Mouse (Mus musculus) midbrain, embryonic 10.5 days (tissue): ENCODE data around the gene Gm5751. TPM values are rescaled to one million over a fixed set of nuclear protein-coding genes. Genes with fewer than 3 reads are reported as not detected.
A peak's percentile ranks its signal among the peaks of the same experiment; 100 is the strongest.
"Not testable (repeated sequence)": the region's sequence is repeated elsewhere in the genome, so short reads cannot be mapped to it uniquely, and the experiment has no call there.

Source experiments
- DNase-seq: peaks from one replicate; pipeline ENCODE4 v3.0.0-alpha.2; 2017; ENCODE audit warnings: low spot score
- H3K27ac ChIP-seq: fragments of 300-500 bp; sonication (generic); replicated peaks from 2 replicates; pipeline ENCODE4 v1.5.1; 2016; ENCODE audit warnings: mild to moderate bottlenecking
- H3K27me3 ChIP-seq: fragments of 300-500 bp; sonication (generic); 2 replicates; pipeline ENCODE4 v1.6.1; 2016; ENCODE audit warnings: low read depth, mild to moderate bottlenecking; ENCODE audit not compliant: poor library complexity, severe bottlenecking
- H3K36me3 ChIP-seq: fragments of 300-500 bp; sonication (generic); 2 replicates; pipeline ENCODE4 v1.6.1; 2016; ENCODE audit warnings: mild to moderate bottlenecking, moderate library complexity
- H3K4me1 ChIP-seq: fragments of 300-500 bp; sonication (generic); 2 replicates; pipeline ENCODE4 v1.6.1; 2016
- H3K4me3 ChIP-seq: fragments of 300-500 bp; sonication (generic); 2 replicates; pipeline ENCODE4 v1.5.1; 2016; ENCODE audit warnings: mild to moderate bottlenecking, moderate library complexity
- H3K9me3 ChIP-seq: fragments of 300-500 bp; sonication (generic); replicated peaks from 2 replicates; pipeline ENCODE4 v1.6.1; 2016; ENCODE audit warnings: mild to moderate bottlenecking
- WGBS: fragments of 180-500 bp; shearing (Covaris S2); methylation state at CpG from one replicate; pipeline ENCODE4 v1.1.7; 2016; 5-methylcytosine and 5-hydroxymethylcytosine counted together
- polyA plus RNA-seq: library from polyadenylated mRNA; unstranded; fragments of >200 nt; fragmentation: Nextera tagmentation; extraction: Ambion mirVana; gene quantifications from 2 replicates; pipeline ENCODE4 v1.2.1, GENCODE M21; 2016

Gm5751 gene
- polyA plus RNA-seq, result not detected in 2 replicates

- not testable (repeated sequence) for DNase-seq
Observed at GRCm38 (mm10) chrX:8873953-8874352, at the start of gene Gm5751. TSS of gene Gm5751 (plus strand) at chrX:8874253.

GRCm38 (mm10) chrX:8832043-8832442 is 42.0 kb upstream of the Gm5751 start:
- Histone ChIP-seq H3K9me3 (no peaks in the 10 kb centered on the region; the same call in 1 of the 2 replicates), H3K36me3 (no peaks in the 10 kb centered on the region), H3K4me1 (no peaks in the 10 kb centered on the region), H3K4me3 (no peak overlapping the region), H3K27ac (no peak overlapping the region), H3K27me3 (no peaks in the 10 kb centered on the region)
- DNase-seq, result peak; percentile 27

More at GRCm38 (mm10) chrX:8873953-8874352, at the start of gene Gm5751:
- not testable (repeated sequence) for H3K27ac ChIP-seq, H3K27me3 ChIP-seq, H3K4me3 ChIP-seq, H3K36me3 ChIP-seq, H3K4me1 ChIP-seq
- WGBS, result 84% methylated on average over 3 of the region's 4 CpGs
- peaks cover 15% of the 10 kb centered on the region for H3K9me3 ChIP-seq

GRCm38 (mm10) chrX:8843694-8844093 is 30.4 kb upstream of the Gm5751 start, which contains the start of gene Gm6592:
TSS of gene Gm6592 (plus strand) at chrX:8843994.
- Histone ChIP-seq H3K36me3 (no peaks in the 10 kb centered on the region), H3K27me3 (no peaks in the 10 kb centered on the region), H3K4me3 (no peak within 1 kb of the TSS), H3K9me3 (peaks cover 8% of the 10 kb centered on the region; the same call in 1 of the 2 replicates), H3K27ac (no peak within 1 kb of the TSS), H3K4me1 (no peaks in the 10 kb centered on the region)
- no peak for DNase-seq
- 75% methylated on average over 1 of the region's 1 CpGs for WGBS

- Histone ChIP-seq H3K36me3 (no peaks in the 10 kb centered on the region), H3K27me3 (no peaks in the 10 kb centered on the region), H3K27ac (no peak overlapping the region), H3K4me3 (no peak overlapping the region), H3K9me3 (peaks cover 7% of the 10 kb centered on the region; the same call in 1 of the 2 replicates), H3K4me1 (no peaks in the 10 kb centered on the region)
- WGBS, result 91% methylated on average over 10 of the region's 10 CpGs
- DNase-seq, result no peak
Observed at GRCm38 (mm10) chrX:8852486-8852885, 21.6 kb upstream of the Gm5751 start.

GRCm38 (mm10) chrX:8864331-8864730 is 9.7 kb upstream of the Gm5751 start:
- H3K4me3 ChIP-seq, H3K27me3 ChIP-seq, H3K27ac ChIP-seq, H3K36me3 ChIP-seq, H3K9me3 ChIP-seq, H3K4me1 ChIP-seq: not testable (repeated sequence)
- peak; percentile 64 for DNase-seq
- WGBS, result 3% methylated on average over 3 of the region's 3 CpGs

GRCm38 (mm10) chrX:8884336-8884735 is 10.3 kb downstream of the Gm5751 start:
- no peaks in the 10 kb centered on the region for H3K27me3 ChIP-seq
- no peak overlapping the region for H3K27ac ChIP-seq
- H3K9me3 ChIP-seq, result no peaks in the 10 kb centered on the region
- 0 out of 2 replicates have a peak, but pooled peaks cover 6% of the 10 kb centered on the region for H3K36me3 ChIP-seq
- no peaks in the 10 kb centered on the region for H3K4me1 ChIP-seq
- no peak overlapping the region for H3K4me3 ChIP-seq
- 81% methylated on average over 4 of the region's 4 CpGs for WGBS
- no peak for DNase-seq

- Histone ChIP-seq H3K4me1 (no peaks in the 10 kb centered on the region), H3K27ac (peak overlapping the region; percentile 87), H3K27me3 (no peaks in the 10 kb centered on the region), H3K9me3 (peaks cover 18% of the 10 kb centered on the region; the same call in 1 of the 2 replicates), H3K4me3 (peak overlapping the region; percentile 62), H3K36me3 (0 out of 2 replicates have a peak, but pooled peaks cover 6% of the 10 kb centered on the region)
- WGBS, result 63% methylated on average over 2 of the region's 9 CpGs
- no peak for DNase-seq
Observed at GRCm38 (mm10) chrX:8891975-8892342, 17.9 kb downstream of the Gm5751 start.

- Histone ChIP-seq H3K4me3 (peak within 1 kb of the TSS; percentile 62), H3K27ac (peak within 1 kb of the TSS; percentile 87), H3K9me3 (peaks cover 18% of the 10 kb centered on the region; the same call in 1 of the 2 replicates), H3K4me1 (no peaks in the 10 kb centered on the region), H3K27me3 (no peaks in the 10 kb centered on the region), H3K36me3 (0 out of 2 replicates have a peak, but pooled peaks cover 6% of the 10 kb centered on the region)
- peak; percentile 61 for DNase-seq
- 26% methylated on average over 83 of the region's 95 CpGs for WGBS
Observed at GRCm38 (mm10) chrX:8892343-8893155, 18.5 kb downstream of the Gm5751 start, which contains the start of gene B630019K06Rik. TSS of gene B630019K06Rik (plus strand) at chrX:8892382.

- Histone ChIP-seq H3K36me3 (no peaks in the 10 kb centered on the region), H3K4me1 (no peaks in the 10 kb centered on the region), H3K27ac (peak overlapping the region; percentile 87), H3K9me3 (peaks cover 18% of the 10 kb centered on the region; the same call in 1 of the 2 replicates), H3K27me3 (no peaks in the 10 kb centered on the region), H3K4me3 (peak overlapping the region; percentile 62)
- 13% methylated on average over 40 of the region's 42 CpGs for WGBS
- peak; percentile 50 for DNase-seq
Observed at GRCm38 (mm10) chrX:8893182-8893651, 19.2 kb downstream of the Gm5751 start.

- Histone ChIP-seq H3K4me3 (no peak overlapping the region), H3K4me1 (peaks cover 5% of the 10 kb centered on the region; the same call in 1 of the 2 replicates), H3K36me3 (no peaks in the 10 kb centered on the region), H3K27me3 (no peaks in the 10 kb centered on the region), H3K27ac (no peak overlapping the region), H3K9me3 (no peaks in the 10 kb centered on the region; the same call in 1 of the 2 replicates)
- 74% methylated on average over 4 of the region's 4 CpGs for WGBS
- no peak for DNase-seq
Observed at GRCm38 (mm10) chrX:8900823-8901222, 26.8 kb downstream of the Gm5751 start.

- no peak overlapping the region for H3K4me3 ChIP-seq
- H3K36me3 ChIP-seq, result no peaks in the 10 kb centered on the region
- H3K27me3 ChIP-seq, result no peaks in the 10 kb centered on the region
- no peaks in the 10 kb centered on the region; the same call in 1 of the 2 replicates for H3K9me3 ChIP-seq
- H3K4me1 ChIP-seq, result peaks cover 5% of the 10 kb centered on the region; the same call in 1 of the 2 replicates
- WGBS, result 36% methylated on average over 7 of the region's 7 CpGs
- DNase-seq, result no peak
- no peak overlapping the region for H3K27ac ChIP-seq
Observed at GRCm38 (mm10) chrX:8901906-8902472, 27.9 kb downstream of the Gm5751 start.

- no peaks in the 10 kb centered on the region for H3K36me3 ChIP-seq
- no peaks in the 10 kb centered on the region for H3K27me3 ChIP-seq
- H3K4me1 ChIP-seq, result no peaks in the 10 kb centered on the region
- H3K9me3 ChIP-seq, result no peaks in the 10 kb centered on the region; the same call in 1 of the 2 replicates
- no peak overlapping the region for H3K4me3 ChIP-seq
- no peak for DNase-seq
- H3K27ac ChIP-seq, result no peak overlapping the region
- WGBS, result 81% methylated on average over 4 of the region's 4 CpGs
Observed at GRCm38 (mm10) chrX:8921080-8921479, 47.0 kb downstream of the Gm5751 start.
